Mouse (Mus musculus) E14TG2a.4 (cell line): ENCODE measurements at regions not wholly inside any gene's neighbourhood (a gene's known extent, or its start where the extent isn't known, plus 50 kb on each side); places are given as distances from the start of the nearest gene placed in this dataset.

ENCODE experiments used
- CTCF ChIP-seq: conservative IDR thresholded peaks from 2 replicates; pipeline ENCODE4 v1.5.1; 2014; ENCODE audit warnings: low read length
- NANOG ChIP-seq: IDR thresholded peaks from 2 replicates; pipeline ENCODE4 v1.6.1; 2014; ENCODE audit warnings: borderline replicate concordance, low read length, mixed read lengths

GRCm38 (mm10) chr2:148148272-148148671, 101.5 kb upstream of the Foxa2 start:
- no peak for TF ChIP-seq CTCF
- no peak for TF ChIP-seq NANOG
